Mouse (Mus musculus) cerebellum, adult 11-12 months (tissue): ENCODE results near the gene Gm28230.

Experiments
- DNase-seq: peaks from one replicate; pipeline ENCODE4 v3.0.0; 2022

Gm28230 gene

DNA sequence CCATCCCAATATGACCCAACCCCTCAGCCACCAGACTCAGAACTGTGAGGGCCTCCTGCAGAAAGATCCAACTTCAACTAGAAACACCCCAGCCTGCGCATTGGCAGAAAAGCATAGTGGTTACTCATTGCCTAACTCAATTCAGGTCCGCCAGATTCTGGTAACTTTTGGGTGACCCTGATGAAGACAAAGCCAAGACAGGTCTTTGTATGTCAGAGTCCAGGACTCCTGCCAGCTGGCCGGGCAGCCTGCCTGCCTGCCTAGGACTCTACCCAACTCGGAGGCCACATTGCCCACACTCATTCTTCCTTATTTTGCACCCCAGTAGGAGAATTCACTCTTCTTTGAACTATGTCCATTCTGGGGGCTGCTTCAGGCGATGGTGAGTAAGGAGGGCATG, at the start of gene Gm28230:
Gm28230 (plus strand) TSS at position 178 of the 400 bp plus-strand sequence.
- no peak for DNase-seq

DNA sequence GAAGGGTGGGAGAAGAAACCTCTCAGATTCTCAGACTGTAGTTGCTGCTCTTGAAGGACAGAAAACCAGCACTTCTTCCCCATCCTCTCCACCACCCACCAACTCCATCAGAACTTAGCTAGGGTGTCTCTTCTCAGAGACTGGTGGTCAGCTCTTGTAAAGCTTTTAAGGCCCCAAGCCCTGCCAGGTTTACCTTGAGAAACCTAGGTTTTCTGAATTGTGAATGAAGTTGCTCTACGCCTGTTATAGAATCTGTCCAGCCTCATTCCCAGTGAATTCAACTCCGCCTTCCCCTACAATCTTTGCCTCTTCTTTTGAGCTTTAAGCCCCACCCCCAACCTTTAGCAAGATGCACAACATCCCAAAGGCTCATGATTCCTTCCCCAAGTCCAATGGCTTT, 49.4 kb upstream of the Gm28230 start:
- DNase-seq = no peak

- no peak for DNase-seq
Observed at GRCm38 (mm10) chr2:74678891-74679595, 47.5 kb upstream of the Gm28230 start, which contains the start of gene Hoxd11. Gene Hoxd11, plus strand, starts transcription at chr2:74679557.

DNA sequence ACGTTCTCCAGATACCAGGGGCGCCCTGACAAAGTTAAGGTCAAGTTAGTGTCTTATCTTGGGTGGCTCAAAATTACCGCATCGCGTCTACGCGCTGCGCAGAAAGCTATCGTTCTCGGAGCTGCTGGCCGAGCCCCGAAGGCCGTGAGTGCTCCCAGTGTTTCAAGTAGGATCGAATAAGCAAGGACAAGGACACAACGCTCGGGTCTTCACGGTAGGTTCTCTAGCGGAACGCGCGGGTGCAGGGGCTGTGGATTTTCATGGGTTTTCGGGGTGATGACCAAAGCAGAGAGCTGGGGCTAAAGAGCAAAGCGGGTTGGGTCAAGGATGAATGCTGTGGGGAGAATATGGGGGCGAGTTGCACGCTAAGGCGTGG, 46.9 kb upstream of the Gm28230 start:
- no peak for DNase-seq

DNA sequence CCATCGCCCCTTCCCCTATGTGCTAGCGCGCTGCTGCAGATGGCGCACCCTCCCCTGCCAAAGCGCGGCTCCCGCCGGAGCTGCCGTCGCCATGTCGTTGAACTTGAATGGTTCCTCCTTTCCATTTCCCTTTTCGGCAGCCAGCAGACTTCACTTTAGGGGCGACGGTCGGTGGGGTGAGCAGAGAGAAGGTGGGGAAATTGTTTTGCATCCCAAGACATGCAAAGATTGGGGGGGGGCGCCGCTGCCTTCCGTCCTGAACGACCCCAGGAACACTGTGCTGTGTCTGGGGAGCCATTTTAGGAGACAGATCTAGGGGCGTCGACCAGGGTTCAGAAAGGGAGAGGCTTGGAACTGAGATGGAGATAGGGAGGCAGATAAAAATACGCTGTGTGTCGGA, 46.5 kb upstream of the Gm28230 start:
- DNase-seq = no peak

- no peak for DNase-seq
Observed at GRCm38 (mm10) chr2:74680561-74681398, 45.7 kb upstream of the Gm28230 start.

DNA sequence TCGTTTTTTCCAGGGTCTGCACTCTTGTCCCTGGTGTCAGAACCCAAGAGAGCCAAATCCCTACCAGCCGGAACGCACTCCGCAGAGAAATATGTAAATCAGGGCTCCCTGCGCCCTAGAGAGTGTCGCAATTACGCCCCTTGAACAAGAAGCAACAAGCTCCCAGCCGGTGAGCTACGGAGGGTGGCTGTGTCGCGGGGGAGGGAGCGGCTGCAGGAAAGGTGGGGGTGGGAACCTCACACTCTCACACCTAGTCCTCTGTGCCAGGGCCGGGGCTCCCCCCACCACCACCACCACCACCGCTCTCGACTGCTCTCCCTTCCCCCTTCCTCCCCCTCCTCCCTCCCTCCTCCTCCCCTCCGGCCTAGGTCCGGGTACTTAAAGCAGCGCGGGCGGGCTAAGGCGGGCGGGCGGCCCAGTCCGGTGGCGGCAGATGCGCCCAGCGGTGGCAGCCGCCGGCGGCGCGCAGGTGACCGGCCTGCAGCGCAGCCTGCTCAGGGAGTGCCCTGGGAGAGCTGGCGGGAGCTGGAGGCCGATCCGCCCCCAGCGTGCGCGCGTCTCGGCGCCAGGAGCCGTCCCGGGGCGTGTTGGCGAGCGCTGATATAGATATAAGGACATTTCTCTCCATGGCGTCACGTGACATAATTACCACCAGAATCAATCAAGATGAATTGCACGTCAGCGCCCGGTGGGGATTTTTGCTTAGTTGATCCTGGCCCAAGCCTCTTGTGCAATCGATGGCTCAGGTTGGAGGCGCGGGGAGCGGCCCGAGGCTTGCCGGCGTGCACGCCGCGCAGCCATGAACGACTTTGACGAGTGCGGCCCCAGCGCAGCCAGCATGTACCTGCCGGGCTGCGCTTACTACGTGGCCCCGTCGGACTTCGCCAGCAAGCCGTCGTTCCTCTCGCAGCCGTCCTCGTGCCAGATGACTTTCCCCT, 44.7 kb upstream of the Gm28230 start:
- no peak for DNase-seq

DNA sequence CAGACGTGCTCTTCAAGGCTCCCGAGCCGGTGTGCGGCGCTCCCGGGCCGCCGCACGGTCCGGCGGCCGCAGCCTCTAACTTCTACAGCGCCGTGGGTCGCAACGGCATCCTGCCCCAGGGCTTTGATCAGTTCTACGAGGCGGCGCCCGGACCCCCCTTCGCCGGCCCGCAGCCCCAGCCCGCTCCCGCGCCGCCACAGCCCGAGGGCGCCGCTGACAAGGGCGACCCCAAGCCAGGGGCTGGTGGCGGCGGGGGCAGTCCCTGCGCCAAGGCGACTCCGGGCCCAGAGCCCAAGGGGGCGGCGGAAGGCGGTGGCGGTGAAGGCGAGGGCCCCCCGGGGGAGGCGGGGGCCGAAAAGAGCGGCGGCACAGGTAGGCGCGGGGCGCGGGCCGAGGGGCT, 43.7 kb upstream of the Gm28230 start:
- no peak for DNase-seq

- DNase-seq = no peak
Observed at GRCm38 (mm10) chr2:74683471-74683951, 43.0 kb upstream of the Gm28230 start.

DNA sequence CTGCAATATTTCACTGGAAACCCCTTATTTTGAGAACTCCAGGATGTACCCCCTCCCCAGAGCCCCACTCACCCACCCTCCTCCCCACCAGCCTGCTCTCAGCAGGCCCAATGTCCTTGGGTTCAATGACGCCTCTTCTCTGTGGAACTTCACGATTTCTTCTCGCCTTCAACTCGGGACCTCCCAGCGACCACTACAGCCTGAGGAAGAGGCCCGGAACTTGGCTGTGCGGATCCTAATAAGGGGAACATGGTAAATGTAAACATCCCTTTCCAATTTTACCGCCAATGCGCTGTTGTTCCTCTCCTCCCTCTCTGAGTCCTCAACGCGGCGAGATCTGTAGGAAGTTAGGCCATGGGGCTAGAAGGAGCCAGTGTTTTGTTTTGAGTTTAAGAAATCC, 42.4 kb upstream of the Gm28230 start:
- no peak for DNase-seq

- no peak for DNase-seq
Observed at GRCm38 (mm10) chr2:74685059-74685603, 41.4 kb upstream of the Gm28230 start.

DNA sequence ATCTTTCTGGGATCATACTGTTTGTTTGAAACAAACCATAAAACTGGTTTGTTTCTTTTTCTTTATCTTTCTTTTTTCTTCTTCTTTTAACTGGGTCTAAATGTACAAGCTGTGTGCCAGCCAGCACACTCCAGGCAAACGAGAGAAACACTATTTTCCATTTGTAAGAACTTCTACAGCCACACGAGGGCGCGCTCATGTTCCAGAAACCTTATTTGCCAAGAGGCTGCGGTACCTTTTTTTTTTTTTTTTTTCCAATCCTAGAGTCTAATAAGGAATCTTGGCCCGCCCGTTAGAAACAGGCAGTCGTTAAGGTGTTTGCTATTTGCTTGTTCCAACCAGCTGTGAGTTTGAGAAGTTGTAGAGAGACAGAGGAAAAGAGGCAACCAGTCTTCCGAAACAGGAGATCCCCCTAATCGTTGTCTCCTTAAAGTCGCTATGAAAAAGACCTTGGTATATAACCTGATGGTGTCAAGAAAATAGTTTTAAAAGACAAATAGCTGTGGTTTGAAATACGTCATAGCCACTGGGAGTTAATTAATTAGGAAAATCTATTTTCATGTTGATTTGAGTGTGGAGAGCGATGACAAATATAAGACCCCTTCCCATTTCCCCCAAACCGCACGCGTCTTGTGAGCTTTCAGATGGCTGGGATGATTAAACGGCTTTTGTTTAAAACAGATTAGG, 40.1 kb upstream of the Gm28230 start:
- DNase-seq = no peak

GRCm38 (mm10) chr2:74686988-74687697, 39.4 kb upstream of the Gm28230 start:
- no peak for DNase-seq

- no peak for DNase-seq
Observed at GRCm38 (mm10) chr2:74687698-74688555, 38.6 kb upstream of the Gm28230 start.

GRCm38 (mm10) chr2:74688795-74689573, 37.5 kb upstream of the Gm28230 start:
- no peak for DNase-seq

GRCm38 (mm10) chr2:74689574-74690337, 36.8 kb upstream of the Gm28230 start:
- no peak for DNase-seq

- DNase-seq = no peak
Observed at GRCm38 (mm10) chr2:74690338-74690716, 36.2 kb upstream of the Gm28230 start.

GRCm38 (mm10) chr2:74691022-74691951, 35.2 kb upstream of the Gm28230 start, which contains the start of gene Hoxd10:
Gene Hoxd10, plus strand, starts transcription at chr2:74691924.
- no peak for DNase-seq
